Mouse (Mus musculus) neural tube, embryonic 13.5 days (tissue): Measurements from ENCODE around the gene Snx13. TPM values are rescaled to one million over a fixed set of nuclear protein-coding genes. Genes with fewer than 3 reads are reported as not detected.

Source experiments
- ATAC-seq: fragments of 200-750 bp; cut with Nextera tagmentation; 2 replicates; pipeline ENCODE4 v1.8.0; 2017; ENCODE audit warnings: low read depth, mild to moderate bottlenecking, moderate TSS enrichment, moderate library complexity
- H3K27ac ChIP-seq: fragments of 300-500 bp; sonication (generic); replicated peaks from 2 replicates; pipeline ENCODE4 v1.5.1; 2015; ENCODE audit warnings: moderate library complexity, mild to moderate bottlenecking, inconsistent platforms
- H3K27me3 ChIP-seq: fragments of 300-500 bp; sonication (generic); 2 replicates; pipeline ENCODE4 v1.6.1; 2015; ENCODE audit warnings: mild to moderate bottlenecking, inconsistent platforms
- H3K36me3 ChIP-seq: fragments of 300-500 bp; sonication (generic); 2 replicates; pipeline ENCODE4 v1.6.1; 2015; ENCODE audit warnings: mild to moderate bottlenecking, inconsistent platforms
- H3K4me1 ChIP-seq: fragments of 300-500 bp; sonication (generic); replicated peaks from 2 replicates; pipeline ENCODE4 v1.6.1; 2015; ENCODE audit warnings: inconsistent platforms
- H3K4me2 ChIP-seq: fragments of 300-500 bp; sonication (generic); 2 replicates; pipeline ENCODE4 v1.6.1; 2015; ENCODE audit warnings: inconsistent platforms, mild to moderate bottlenecking, moderate library complexity
- H3K4me3 ChIP-seq: fragments of 300-500 bp; sonication (generic); 2 replicates; pipeline ENCODE4 v1.5.1; 2015; ENCODE audit warnings: mild to moderate bottlenecking, inconsistent platforms
- H3K9ac ChIP-seq: fragments of 300-500 bp; sonication (generic); 2 replicates; pipeline ENCODE4 v1.6.1; 2015; ENCODE audit warnings: moderate library complexity, mild to moderate bottlenecking, inconsistent platforms
- H3K9me3 ChIP-seq: fragments of 300-500 bp; sonication (generic); 2 replicates; pipeline ENCODE4 v1.6.1; 2016; ENCODE audit warnings: inconsistent platforms
- WGBS: fragments of 180-500 bp; shearing (Covaris S2); methylation state at CpG from one replicate; pipeline ENCODE4 v1.1.7; 2015; 5-methylcytosine and 5-hydroxymethylcytosine counted together
- polyA plus RNA-seq: library from polyadenylated mRNA; unstranded; fragments of >200 nt; fragmentation: Nextera tagmentation; extraction: Ambion mirVana; gene quantifications from 2 replicates; pipeline ENCODE4 v1.2.1, GENCODE M21; 2015

The Snx13 gene
- 23.7 and 25.3 TPM in 2 replicates for polyA plus RNA-seq

DNA sequence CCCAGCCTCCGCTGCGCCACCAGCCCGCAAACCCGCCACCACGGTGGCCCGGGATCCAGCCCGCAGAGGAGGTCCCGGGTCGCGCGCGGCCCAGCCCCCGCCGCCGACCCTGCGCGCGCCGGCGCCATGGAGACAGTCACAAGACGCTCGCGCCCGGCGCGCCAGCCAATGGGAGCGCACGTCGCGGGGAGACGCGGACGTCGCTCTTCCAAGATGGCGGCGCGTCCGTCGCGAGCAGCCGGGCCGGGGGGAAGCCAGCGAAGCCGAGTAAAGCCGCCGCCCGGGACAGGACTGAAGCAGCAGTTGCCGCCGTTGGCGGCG, at the start of gene Snx13:
TSS of gene Snx13 (plus strand) at position 188 of the 321 bp plus-strand sequence.
- peak within 1 kb of the TSS; percentile 96 for H3K9ac ChIP-seq
- H3K4me2 ChIP-seq = peak within 1 kb of the TSS; percentile 86
- H3K4me3 ChIP-seq = peak within 1 kb of the TSS; percentile 90
- under 1% methylated on average over 51 of the region's 51 CpGs for WGBS
- H3K27ac ChIP-seq = peak within 1 kb of the TSS; percentile 96
- no peaks in the 10 kb centered on the region for H3K36me3 ChIP-seq
- peaks cover 32% of the 10 kb centered on the region for H3K4me1 ChIP-seq
- peak; percentile 99 for ATAC-seq
- no peaks in the 10 kb centered on the region for H3K9me3 ChIP-seq
- H3K27me3 ChIP-seq = peaks cover 7% of the 10 kb centered on the region; the same call in 1 of the 2 replicates

DNA sequence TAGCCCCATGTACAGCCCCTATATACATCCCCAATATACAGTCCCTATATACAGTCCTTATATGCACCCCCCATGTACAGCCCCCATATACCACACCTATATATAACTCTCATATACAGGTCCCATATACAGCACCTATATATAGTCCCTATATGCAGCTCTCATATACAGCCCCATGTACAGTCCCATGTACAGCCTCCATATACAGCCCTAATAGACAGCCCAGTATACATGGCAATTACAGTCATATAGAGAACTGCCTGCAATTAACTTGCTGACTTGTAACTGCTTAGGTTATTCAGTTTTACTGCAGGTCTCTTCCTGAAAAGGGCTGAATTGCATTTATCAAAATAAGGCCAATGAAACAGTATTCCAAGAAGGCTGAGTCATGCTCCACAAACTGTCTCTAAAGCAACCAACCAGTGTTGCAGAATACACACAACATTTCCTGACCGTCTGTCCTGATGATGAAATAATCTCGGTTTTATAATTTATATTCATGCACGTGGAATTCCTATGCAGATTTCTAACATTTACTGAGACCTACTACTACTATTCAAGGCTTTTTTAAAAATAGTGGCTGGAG, 49.3 kb upstream of the Snx13 start:
- no peak overlapping the region for H3K4me3 ChIP-seq
- 79% methylated on average over 3 of the region's 3 CpGs for WGBS
- no peak overlapping the region for H3K4me2 ChIP-seq
- no peaks in the 10 kb centered on the region for H3K27me3 ChIP-seq
- no peak overlapping the region for H3K27ac ChIP-seq
- H3K9me3 ChIP-seq = peaks cover 4% of the 10 kb centered on the region; the same call in 1 of the 2 replicates
- H3K9ac ChIP-seq = no peak overlapping the region
- no peaks in the 10 kb centered on the region for H3K36me3 ChIP-seq
- H3K4me1 ChIP-seq = no peaks in the 10 kb centered on the region; the same call in 1 of the 2 replicates
- 0 out of 2 replicates have a peak, but pooled peaks have one; percentile 40 for ATAC-seq

DNA sequence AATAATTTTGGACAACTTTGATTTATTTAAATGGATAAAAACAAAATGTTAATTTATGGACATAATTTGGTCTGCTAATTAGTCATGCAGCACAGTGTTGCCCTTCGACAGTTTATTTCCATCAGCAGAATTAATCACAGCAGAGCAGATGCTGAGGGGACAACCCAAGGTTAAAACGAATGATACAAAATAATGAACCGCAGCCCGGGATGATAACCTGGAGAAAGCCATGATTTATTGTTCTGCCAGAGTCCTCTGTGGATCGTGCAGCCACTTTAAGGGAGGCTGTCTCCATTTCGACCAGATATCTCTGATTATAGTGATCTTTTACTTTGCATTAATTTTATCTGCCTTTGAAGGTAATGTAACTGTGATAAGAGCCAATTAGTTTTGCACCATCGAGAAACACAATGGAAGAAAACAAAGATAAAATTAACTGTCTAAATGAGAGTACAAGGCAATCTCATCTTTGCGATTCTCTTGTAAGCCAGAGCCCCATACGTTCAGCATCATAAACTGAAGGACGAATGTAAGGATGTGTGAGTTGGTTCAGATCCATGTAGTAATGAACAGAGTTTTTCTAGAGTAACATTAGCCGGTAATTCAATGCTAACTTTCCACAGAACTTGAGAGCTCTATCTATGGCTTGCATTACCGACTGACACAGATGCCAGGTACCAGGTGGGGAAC, 48.1 kb upstream of the Snx13 start:
- Histone ChIP-seq H3K4me1 (no peaks in the 10 kb centered on the region; the same call in 1 of the 2 replicates), H3K27ac (peak overlapping the region; percentile 11; the same call in 1 of the 2 replicates), H3K9me3 (peaks cover 4% of the 10 kb centered on the region; the same call in 1 of the 2 replicates), H3K4me3 (no peak overlapping the region), H3K9ac (no peak overlapping the region), H3K27me3 (no peaks in the 10 kb centered on the region), H3K36me3 (no peaks in the 10 kb centered on the region), H3K4me2 (no peak overlapping the region)
- 53% methylated on average over 12 of the region's 12 CpGs for WGBS
- ATAC-seq = peak; percentile 75; the same call in 1 of the 2 replicates

DNA sequence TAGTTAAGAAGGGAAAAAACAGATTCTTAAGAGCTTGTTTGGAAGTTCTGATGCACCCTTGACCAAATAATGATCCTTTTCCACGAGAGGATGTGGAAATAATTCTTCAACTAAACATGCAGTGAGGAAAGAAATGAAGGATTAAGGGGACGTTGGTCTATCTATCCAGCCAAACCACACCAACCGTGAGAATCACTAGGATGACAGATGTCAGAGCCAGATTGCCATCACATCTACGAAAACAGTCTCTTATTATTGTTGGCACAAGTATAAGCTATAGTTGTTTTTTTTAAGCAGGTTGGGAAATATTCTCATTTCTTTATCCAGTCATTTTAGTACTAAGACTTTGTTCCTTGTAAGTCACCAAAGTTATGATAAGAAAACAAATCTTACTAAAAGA, 46.7 kb upstream of the Snx13 start:
- H3K36me3 ChIP-seq = no peaks in the 10 kb centered on the region
- no peak overlapping the region for H3K4me3 ChIP-seq
- peaks cover 4% of the 10 kb centered on the region; the same call in 1 of the 2 replicates for H3K9me3 ChIP-seq
- no peak overlapping the region for H3K27ac ChIP-seq
- no peak overlapping the region for H3K4me2 ChIP-seq
- no peaks in the 10 kb centered on the region for H3K27me3 ChIP-seq
- H3K4me1 ChIP-seq = no peaks in the 10 kb centered on the region; the same call in 1 of the 2 replicates
- ATAC-seq = no peak
- no peak overlapping the region for H3K9ac ChIP-seq
- WGBS = 67% methylated on average over 4 of the region's 4 CpGs

- no peak for ATAC-seq
- Histone ChIP-seq H3K4me1 (peaks cover 8% of the 10 kb centered on the region), H3K4me2 (no peak overlapping the region), H3K9ac (no peak overlapping the region), H3K4me3 (no peak overlapping the region), H3K36me3 (no peaks in the 10 kb centered on the region), H3K27ac (no peak overlapping the region), H3K9me3 (no peaks in the 10 kb centered on the region), H3K27me3 (no peaks in the 10 kb centered on the region)
Observed at GRCm38 (mm10) chr12:35005748-35006147, 41.2 kb upstream of the Snx13 start.

GRCm38 (mm10) chr12:35007851-35008250, 39.1 kb upstream of the Snx13 start:
- ATAC-seq = no peak
- no peaks in the 10 kb centered on the region for H3K36me3 ChIP-seq
- no peaks in the 10 kb centered on the region for H3K9me3 ChIP-seq
- no peak overlapping the region for H3K9ac ChIP-seq
- H3K27me3 ChIP-seq = no peaks in the 10 kb centered on the region
- no peak overlapping the region for H3K27ac ChIP-seq
- H3K4me3 ChIP-seq = no peak overlapping the region
- WGBS = 52% methylated on average over 1 of the region's 1 CpGs
- H3K4me2 ChIP-seq = no peak overlapping the region
- peaks cover 8% of the 10 kb centered on the region for H3K4me1 ChIP-seq

GRCm38 (mm10) chr12:35008340-35009137, 38.4 kb upstream of the Snx13 start:
- Histone ChIP-seq H3K4me3 (no peak overlapping the region), H3K27me3 (no peaks in the 10 kb centered on the region), H3K9ac (no peak overlapping the region), H3K9me3 (no peaks in the 10 kb centered on the region), H3K4me2 (no peak overlapping the region), H3K27ac (peak overlapping the region; percentile 64), H3K4me1 (peaks cover 8% of the 10 kb centered on the region), H3K36me3 (no peaks in the 10 kb centered on the region)
- ATAC-seq = peak; percentile 87
- 50% methylated on average over 11 of the region's 11 CpGs for WGBS

DNA sequence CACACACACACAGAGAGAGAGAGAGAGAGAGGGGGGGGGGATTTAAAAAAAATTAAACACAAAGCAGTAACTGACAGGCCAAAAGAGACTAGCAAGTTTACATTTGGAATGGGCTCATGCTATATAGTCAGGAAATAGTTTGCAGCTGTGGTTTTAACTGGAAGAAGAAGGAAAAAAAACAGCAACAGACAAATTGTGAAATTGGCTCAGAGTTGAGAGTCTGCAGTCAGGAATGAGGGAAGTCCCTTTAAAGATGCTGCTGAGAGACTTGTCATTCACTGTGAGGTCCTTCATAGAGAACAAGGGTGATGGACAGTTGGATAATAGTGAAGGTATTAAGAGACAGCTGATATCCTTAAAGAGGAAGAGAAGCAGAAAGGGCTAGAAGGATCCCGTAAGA, 35.5 kb upstream of the Snx13 start:
- Histone ChIP-seq H3K9ac (no peak overlapping the region), H3K27me3 (no peaks in the 10 kb centered on the region), H3K4me3 (no peak overlapping the region), H3K27ac (no peak overlapping the region), H3K4me2 (no peak overlapping the region), H3K4me1 (peaks cover 8% of the 10 kb centered on the region), H3K9me3 (no peaks in the 10 kb centered on the region), H3K36me3 (no peaks in the 10 kb centered on the region)
- 70% methylated on average over 1 of the region's 1 CpGs for WGBS
- ATAC-seq = no peak

DNA sequence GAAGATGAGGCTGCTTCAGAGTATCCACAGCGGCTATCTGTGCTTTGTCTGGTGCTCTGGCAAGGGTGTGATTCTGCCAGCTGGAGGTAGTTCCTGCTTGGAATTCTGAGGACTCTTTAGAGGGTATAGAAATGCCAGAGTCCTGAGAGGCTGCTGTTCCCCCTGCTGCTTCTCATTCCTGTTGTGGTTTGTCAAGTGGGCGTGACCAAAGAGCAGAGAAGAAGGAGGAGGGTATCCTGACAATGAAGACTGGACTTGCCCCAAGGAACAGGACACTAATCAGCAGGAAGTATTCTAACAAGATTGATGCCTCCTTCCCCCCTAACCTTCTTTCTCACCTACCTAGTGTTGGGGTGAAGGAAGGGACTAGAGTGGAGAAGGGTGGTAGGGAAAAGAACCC, 33.0 kb upstream of the Snx13 start:
- no peaks in the 10 kb centered on the region for H3K9me3 ChIP-seq
- no peak overlapping the region for H3K4me3 ChIP-seq
- H3K27ac ChIP-seq = no peak overlapping the region
- peaks cover under 1% of the 10 kb centered on the region; the same call in 1 of the 2 replicates for H3K4me1 ChIP-seq
- H3K27me3 ChIP-seq = no peaks in the 10 kb centered on the region
- 45% methylated on average over 2 of the region's 2 CpGs for WGBS
- no peaks in the 10 kb centered on the region for H3K36me3 ChIP-seq
- ATAC-seq = no peak
- H3K4me2 ChIP-seq = no peak overlapping the region
- no peak overlapping the region for H3K9ac ChIP-seq

GRCm38 (mm10) chr12:35016056-35016455, 30.9 kb upstream of the Snx13 start:
- Histone ChIP-seq H3K27ac (no peak overlapping the region), H3K27me3 (no peaks in the 10 kb centered on the region), H3K36me3 (no peaks in the 10 kb centered on the region), H3K4me2 (no peak overlapping the region), H3K9ac (no peak overlapping the region), H3K4me1 (no peaks in the 10 kb centered on the region), H3K4me3 (no peak overlapping the region), H3K9me3 (no peaks in the 10 kb centered on the region)
- WGBS = 59% methylated on average over 3 of the region's 3 CpGs
- ATAC-seq = peak; percentile 32; the same call in 1 of the 2 replicates

GRCm38 (mm10) chr12:35016481-35017250, 30.3 kb upstream of the Snx13 start:
- Histone ChIP-seq H3K9ac (no peak overlapping the region), H3K9me3 (no peaks in the 10 kb centered on the region), H3K36me3 (no peaks in the 10 kb centered on the region), H3K27ac (no peak overlapping the region), H3K4me1 (no peaks in the 10 kb centered on the region), H3K4me2 (no peak overlapping the region), H3K4me3 (no peak overlapping the region), H3K27me3 (no peaks in the 10 kb centered on the region)
- 73% methylated on average over 9 of the region's 9 CpGs for WGBS
- ATAC-seq = no peak
